Mouse (Mus musculus) intestine, embryonic 14.5 days (tissue): Measurements from ENCODE around the gene Ap1m2. TPM values are rescaled to one million over a fixed set of nuclear protein-coding genes. Genes with fewer than 3 reads are reported as not detected.

Source experiments
- ATAC-seq: fragments of 200-750 bp; cut with Nextera tagmentation; replicated peaks from 2 replicates; pipeline ENCODE4 v1.8.0; 2017; ENCODE audit warnings: low read depth, moderate number of reproducible peaks, moderate TSS enrichment, moderate library complexity; ENCODE audit not compliant: low FRiP score, low TSS enrichment
- DNase-seq: peaks from one replicate; pipeline ENCODE4 v3.0.0-alpha.2; 2018; ENCODE audit warnings: low spot score
- H3K27ac ChIP-seq: fragments of 300-500 bp; sonication (generic); 2 replicates; pipeline ENCODE4 v1.5.1; 2014; ENCODE audit warnings: low read depth, mild to moderate bottlenecking, control low read depth
- H3K27me3 ChIP-seq: fragments of 300-500 bp; sonication (generic); replicated peaks from 2 replicates; pipeline ENCODE4 v1.6.1; 2014; ENCODE audit warnings: low read length, control low read depth; ENCODE audit not compliant: control insufficient read depth, insufficient read depth
- H3K36me3 ChIP-seq: fragments of 300-500 bp; sonication (generic); 2 replicates; pipeline ENCODE4 v1.6.1; 2014; ENCODE audit warnings: low read length, control low read depth; ENCODE audit not compliant: control insufficient read depth, insufficient read depth
- H3K4me1 ChIP-seq: fragments of 300-500 bp; sonication (generic); replicated peaks from 2 replicates; pipeline ENCODE4 v1.6.1; 2014; ENCODE audit warnings: low read length, control low read depth, mixed read lengths; ENCODE audit not compliant: control insufficient read depth, insufficient read depth
- H3K4me2 ChIP-seq: fragments of 300-500 bp; sonication (generic); 2 replicates; pipeline ENCODE4 v1.6.1; 2014; ENCODE audit warnings: low read length
- H3K4me3 ChIP-seq: fragments of 300-500 bp; sonication (generic); 2 replicates; pipeline ENCODE4 v1.5.1; 2014; ENCODE audit warnings: low read depth, low read length, control low read depth, mixed read lengths
- H3K9ac ChIP-seq: fragments of 300-500 bp; sonication (generic); 2 replicates; pipeline ENCODE4 v1.6.1; 2014; ENCODE audit warnings: mild to moderate bottlenecking, low read length
- H3K9me3 ChIP-seq: fragments of 300-500 bp; sonication (generic); 2 replicates; pipeline ENCODE4 v1.6.1; 2016; ENCODE audit warnings: low read length, control low read depth; ENCODE audit not compliant: control insufficient read depth
- WGBS: fragments of 180-500 bp; shearing (Covaris S2); extraction: QIAGEN DNeasy Blood & Tissue Kit; methylation state at CpG from one replicate; pipeline ENCODE4 v1.1.7; 2014; 5-methylcytosine and 5-hydroxymethylcytosine counted together
- polyA plus RNA-seq: library from polyadenylated mRNA; unstranded; fragments of >200 nt; fragmentation: Nextera tagmentation; extraction: Ambion mirVana; gene quantifications from 2 replicates; pipeline ENCODE4 v1.2.1, GENCODE M21; 2014

The Ap1m2 gene
- polyA plus RNA-seq, 1 experiment from 2014 or later = 75.8 TPM

DNA sequence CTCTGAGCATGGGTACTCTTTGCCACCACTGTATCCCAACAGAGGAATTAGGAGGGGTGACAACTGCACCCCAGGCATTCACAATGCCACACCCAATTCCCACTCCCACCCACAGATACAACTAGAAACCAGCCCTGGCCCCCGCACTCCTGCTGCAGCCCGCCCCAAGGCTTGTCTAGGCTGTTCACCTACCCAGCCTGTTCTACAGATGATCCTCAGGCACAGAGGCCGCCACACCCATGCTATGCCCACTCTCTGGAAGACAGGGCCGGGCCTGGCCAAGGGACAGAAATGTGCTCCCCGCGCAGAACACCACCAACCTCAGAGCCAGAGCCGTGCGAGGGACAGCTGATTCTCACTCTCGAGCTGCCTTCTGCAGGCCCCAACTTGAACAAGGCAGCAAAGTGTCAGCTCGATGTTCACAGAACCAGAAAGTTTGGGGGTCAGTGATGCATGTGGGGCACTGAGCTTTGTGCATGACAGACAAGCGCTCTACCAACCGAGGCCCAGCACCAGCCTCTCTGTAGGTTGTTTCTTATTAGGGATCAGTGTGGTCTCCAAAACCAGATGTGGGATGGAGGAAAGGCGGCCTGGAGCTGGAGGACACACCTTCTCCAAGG is 60.9 kb downstream of the Ap1m2 start:
- Histone ChIP-seq H3K4me3 (no peak overlapping the region), H3K4me1 (peaks cover 2% of the 10 kb centered on the region; the same call in 1 of the 2 replicates), H3K36me3 (no peaks in the 10 kb centered on the region), H3K4me2 (no peak overlapping the region), H3K27ac (no peak overlapping the region), H3K27me3 (peaks cover 61% of the 10 kb centered on the region), H3K9me3 (no peaks in the 10 kb centered on the region), H3K9ac (no peak overlapping the region)
- DNase-seq = no peak
- no peak for ATAC-seq
- WGBS = 55% methylated on average over 13 of the region's 13 CpGs

- DNase-seq (no peak), ATAC-seq (no peak)
- H3K4me1 ChIP-seq = peaks cover 2% of the 10 kb centered on the region; the same call in 1 of the 2 replicates
- H3K9ac ChIP-seq = no peak overlapping the region
- H3K9me3 ChIP-seq = no peaks in the 10 kb centered on the region
- WGBS = 51% methylated on average over 2 of the region's 2 CpGs
- no peaks in the 10 kb centered on the region for H3K36me3 ChIP-seq
- H3K27ac ChIP-seq = no peak overlapping the region
- H3K27me3 ChIP-seq = peaks cover 68% of the 10 kb centered on the region
- H3K4me3 ChIP-seq = no peak overlapping the region
- H3K4me2 ChIP-seq = no peak overlapping the region
These were observed 61.6 kb downstream of the Ap1m2 start for GRCm38 (mm10) chr9:21250509-21250908.

- peaks cover 2% of the 10 kb centered on the region; the same call in 1 of the 2 replicates for H3K4me1 ChIP-seq
- DNase-seq (no peak), ATAC-seq (no peak)
- H3K9me3 ChIP-seq = no peaks in the 10 kb centered on the region
- H3K4me2 ChIP-seq = no peak overlapping the region
- peaks cover 75% of the 10 kb centered on the region for H3K27me3 ChIP-seq
- WGBS = 21% methylated on average over 17 of the region's 17 CpGs
- H3K27ac ChIP-seq = no peak overlapping the region
- no peak overlapping the region for H3K4me3 ChIP-seq
- H3K36me3 ChIP-seq = no peaks in the 10 kb centered on the region
- no peak overlapping the region for H3K9ac ChIP-seq
These were observed 62.3 kb downstream of the Ap1m2 start for GRCm38 (mm10) chr9:21249629-21250508.

DNA sequence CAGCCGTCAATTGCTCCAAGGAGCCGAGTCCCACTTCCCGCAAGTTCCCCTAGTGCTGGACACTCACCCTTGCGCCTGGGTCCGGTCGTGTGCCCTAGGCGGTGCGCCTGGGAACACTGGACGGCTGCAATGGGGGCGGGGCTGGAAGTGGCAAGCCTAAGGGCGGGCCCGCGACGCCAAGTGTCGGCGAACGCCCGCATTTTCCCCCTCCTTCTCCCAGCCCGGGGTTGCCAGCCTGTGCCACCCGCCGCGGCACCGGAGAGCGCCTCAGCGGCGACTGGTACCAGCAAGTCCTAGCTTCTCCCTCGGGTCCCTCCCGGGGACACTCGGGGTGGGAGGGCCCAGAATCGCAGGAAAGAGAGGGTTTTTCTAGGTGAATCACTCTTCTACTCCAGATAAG is 63.8 kb downstream of the Ap1m2 start, which contains the start of gene S1pr5:
S1pr5 (minus strand) TSS at position 118 of the 400 bp plus-strand sequence.
- H3K4me1 ChIP-seq = peaks cover 11% of the 10 kb centered on the region
- peak within 1 kb of the TSS; percentile 41 for H3K4me2 ChIP-seq
- DNase-seq (no peak), ATAC-seq (no peak)
- H3K9me3 ChIP-seq = no peaks in the 10 kb centered on the region
- H3K9ac ChIP-seq = no peak within 1 kb of the TSS
- H3K27ac ChIP-seq = no peak within 1 kb of the TSS
- 1% methylated on average over 30 of the region's 30 CpGs for WGBS
- H3K36me3 ChIP-seq = no peaks in the 10 kb centered on the region
- peak within 1 kb of the TSS; percentile 11; the same call in 1 of the 2 replicates for H3K4me3 ChIP-seq
- peaks cover 90% of the 10 kb centered on the region for H3K27me3 ChIP-seq

DNA sequence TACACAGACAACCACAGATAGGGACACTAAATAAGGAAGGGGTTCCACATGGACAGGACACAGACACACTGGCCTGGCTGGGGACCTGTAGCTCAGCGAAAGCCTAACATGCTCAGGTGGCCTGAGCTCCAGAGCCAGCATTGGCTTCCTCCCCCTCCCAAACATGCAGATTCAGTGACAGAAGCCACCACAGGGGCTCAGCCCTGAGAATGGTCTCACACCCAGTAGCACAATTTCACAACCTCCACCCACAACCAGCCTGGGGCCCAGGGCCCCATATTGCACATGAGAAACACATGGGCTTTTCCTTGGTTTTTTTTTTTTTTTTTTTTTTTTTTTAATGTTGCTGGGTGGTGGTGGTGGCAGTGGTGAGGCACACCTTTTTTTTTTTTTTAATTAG is 65.8 kb downstream of the Ap1m2 start:
- DNase-seq = no peak
- H3K9me3 ChIP-seq = no peaks in the 10 kb centered on the region
- peaks cover 84% of the 10 kb centered on the region for H3K27me3 ChIP-seq
- H3K4me2 ChIP-seq = no peak overlapping the region
- 72% methylated on average over 1 of the region's 1 CpGs for WGBS
- H3K9ac ChIP-seq = no peak overlapping the region
- H3K4me1 ChIP-seq = peaks cover 11% of the 10 kb centered on the region
- H3K4me3 ChIP-seq = no peak overlapping the region
- H3K36me3 ChIP-seq = no peaks in the 10 kb centered on the region
- no peak overlapping the region for H3K27ac ChIP-seq
- ATAC-seq = no peak

- 3% methylated on average over 16 of the region's 16 CpGs for WGBS
- no peak for ATAC-seq
These were observed 67.0 kb downstream of the Ap1m2 start for GRCm38 (mm10) chr9:21245113-21245487.

GRCm38 (mm10) chr9:21244428-21245112 is 67.6 kb downstream of the Ap1m2 start:
- Histone ChIP-seq H3K4me1 (peaks cover 12% of the 10 kb centered on the region), H3K27me3 (peaks cover 66% of the 10 kb centered on the region), H3K36me3 (no peaks in the 10 kb centered on the region), H3K4me2 (peak overlapping the region; percentile 73), H3K9me3 (no peaks in the 10 kb centered on the region), H3K4me3 (peak overlapping the region; percentile 40), H3K9ac (peak overlapping the region; percentile 18; the same call in 1 of the 2 replicates), H3K27ac (no peak overlapping the region)
- 1% methylated on average over 72 of the region's 72 CpGs for WGBS
- DNase-seq (peak; percentile 78), ATAC-seq (no peak; the same call in 1 of the 2 replicates)

More at GRCm38 (mm10) chr9:21245113-21245487, 67.0 kb downstream of the Ap1m2 start:
- H3K9ac ChIP-seq = no peak overlapping the region
- peaks cover 71% of the 10 kb centered on the region for H3K27me3 ChIP-seq
- H3K36me3 ChIP-seq = no peaks in the 10 kb centered on the region
- peaks cover 11% of the 10 kb centered on the region for H3K4me1 ChIP-seq
- no peaks in the 10 kb centered on the region for H3K9me3 ChIP-seq
- H3K27ac ChIP-seq = no peak overlapping the region
- peak overlapping the region; percentile 40 for H3K4me3 ChIP-seq
- no peak for DNase-seq
- peak overlapping the region; percentile 73 for H3K4me2 ChIP-seq
